Mouse (Mus musculus) ES-Bruce4 (cell line): ENCODE data around the gene Pnpla2. TPM values are rescaled to one million over a fixed set of nuclear protein-coding genes. Genes with fewer than 3 reads are reported as not detected.
A peak's percentile ranks its signal among the peaks of the same experiment; 100 is the strongest.

ENCODE experiments used
- H3K27ac ChIP-seq: 2 replicates; pipeline ENCODE4 v1.5.1; 2012; ENCODE audit warnings: low read length, inconsistent platforms; ENCODE audit not compliant: insufficient read depth
- H3K27me3 ChIP-seq: 2 replicates; pipeline ENCODE4 v1.6.1; 2012; ENCODE audit warnings: mild to moderate bottlenecking, low read length, inconsistent platforms; ENCODE audit not compliant: control insufficient read depth, poor library complexity, insufficient read depth, severe bottlenecking
- H3K36me3 ChIP-seq: 2 replicates; pipeline ENCODE4 v1.6.1; 2012; ENCODE audit warnings: inconsistent platforms, mild to moderate bottlenecking, low read length, moderate library complexity; ENCODE audit not compliant: control insufficient read depth, poor library complexity, insufficient read depth, severe bottlenecking
- H3K4me1 ChIP-seq: one replicate; pipeline ENCODE4 v1.8.1; 2011; ENCODE audit warnings: low read length; ENCODE audit not compliant: control insufficient read depth, insufficient read depth
- H3K4me3 ChIP-seq: 2 replicates; pipeline ENCODE4 v1.5.1; 2011; ENCODE audit warnings: low read depth, mild to moderate bottlenecking, low read length
- H3K9ac ChIP-seq: 2 replicates; pipeline ENCODE4 v1.6.1; 2012; ENCODE audit warnings: low read depth, mild to moderate bottlenecking, inconsistent platforms; ENCODE audit not compliant: poor library complexity, severe bottlenecking
- H3K9me3 ChIP-seq: replicated peaks from 2 replicates; pipeline ENCODE4 v1.6.1; 2012; ENCODE audit warnings: mild to moderate bottlenecking, low read length, inconsistent platforms; ENCODE audit not compliant: control insufficient read depth, poor library complexity, insufficient read depth, severe bottlenecking
- CTCF ChIP-seq: IDR thresholded peaks from one replicate; pipeline ENCODE4 v1.8.1; 2011; ENCODE audit warnings: low read depth, low read length
- EP300 ChIP-seq: IDR thresholded peaks from 2 replicates; pipeline ENCODE4 v1.6.1; 2011; ENCODE audit warnings: low read depth, low read length; ENCODE audit not compliant: insufficient read depth
- POLR2A ChIP-seq: IDR thresholded peaks from one replicate; pipeline ENCODE4 v1.8.1; 2011; ENCODE audit warnings: low read length; ENCODE audit not compliant: insufficient read depth
- polyA plus RNA-seq: library from polyadenylated mRNA; stranded (reverse); fragments of >200 nt; gene quantifications from 2 replicates; pipeline ENCODE4 v1.2.4, GENCODE M21; 2011; ENCODE audit warnings: low read depth; ENCODE audit not compliant: missing spikeins, insufficient read depth, insufficient read length

The Pnpla2 gene
- polyA plus RNA-seq, 1 experiment, result 33.3 TPM

DNA sequence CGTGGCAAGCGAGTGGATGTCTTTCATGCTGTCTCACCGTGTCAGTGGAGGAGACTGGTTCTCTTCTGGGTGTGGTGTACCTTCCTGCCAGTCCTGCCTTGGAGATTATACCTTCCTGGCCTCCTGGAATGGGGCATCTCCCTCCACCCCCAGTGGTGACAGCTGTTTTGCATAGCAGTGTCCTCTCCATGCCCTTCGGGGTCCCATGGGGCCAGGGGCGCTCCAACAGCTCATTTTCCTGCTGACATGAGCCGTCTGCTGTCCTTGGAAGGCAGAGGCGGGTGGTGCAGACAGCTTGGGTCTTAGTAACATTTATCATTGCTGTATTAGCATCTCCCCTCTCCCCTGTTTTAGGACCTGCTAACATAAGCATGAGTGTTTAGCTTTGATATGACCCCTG is 32.1 kb downstream of the Pnpla2 start:
- Histone ChIP-seq H3K9me3 (no peaks in the 10 kb centered on the region), H3K36me3 (no peaks in the 10 kb centered on the region), H3K27ac (no peak overlapping the region), H3K4me1 (peaks cover 5% of the 10 kb centered on the region), H3K9ac (no peak overlapping the region), H3K27me3 (no peaks in the 10 kb centered on the region), H3K4me3 (no peak overlapping the region)
- TF ChIP-seq CTCF (no peak), EP300 (no peak), POLR2A (no peak)

DNA sequence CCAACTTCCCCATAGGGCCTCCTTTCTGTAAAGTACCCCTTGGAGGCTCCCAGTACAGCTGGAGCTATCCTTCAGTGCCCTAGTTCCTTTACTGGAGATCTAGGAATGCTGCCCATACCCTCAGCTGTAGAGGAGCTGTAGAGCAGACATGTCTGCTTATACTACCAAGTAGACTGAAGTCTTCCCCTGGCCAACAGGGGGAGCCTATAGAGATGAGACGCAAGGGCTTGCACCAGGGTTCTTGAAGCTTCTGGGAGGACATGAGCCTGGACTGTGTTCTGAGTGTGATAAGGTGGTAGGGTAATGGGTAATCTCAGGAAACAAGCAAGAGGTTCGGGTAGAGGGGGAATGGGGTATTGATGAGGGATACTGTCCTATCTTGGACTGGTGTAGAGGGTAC is 36.2 kb downstream of the Pnpla2 start:
- H3K27ac ChIP-seq, result no peak overlapping the region
- no peak overlapping the region for H3K4me3 ChIP-seq
- no peaks in the 10 kb centered on the region for H3K27me3 ChIP-seq
- H3K4me1 ChIP-seq, result no peaks in the 10 kb centered on the region
- TF ChIP-seq POLR2A, result no peak
- no peak for TF ChIP-seq EP300
- TF ChIP-seq CTCF, result peak; percentile 23
- no peak overlapping the region for H3K9ac ChIP-seq
- H3K36me3 ChIP-seq, result no peaks in the 10 kb centered on the region
- H3K9me3 ChIP-seq, result no peaks in the 10 kb centered on the region

DNA sequence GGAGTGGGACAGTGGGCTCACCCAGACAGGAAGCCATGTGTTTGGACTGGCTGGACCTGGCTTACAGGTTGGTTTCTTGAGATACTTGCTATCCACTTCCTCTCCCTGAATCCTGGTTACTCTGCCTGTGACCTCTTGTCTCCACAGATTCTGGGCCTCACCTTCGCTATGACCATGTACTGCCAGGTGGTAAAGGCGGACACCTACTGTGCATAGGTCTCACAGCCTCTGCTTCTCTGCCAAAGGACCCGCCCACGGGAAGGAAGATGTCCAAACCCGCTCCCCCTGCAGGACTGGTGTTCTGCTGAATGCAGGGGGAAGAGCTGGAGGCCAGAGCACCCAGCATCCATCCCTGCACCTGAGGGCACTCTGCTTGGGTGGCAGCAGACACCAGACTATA is 37.7 kb downstream of the Pnpla2 start:
- Histone ChIP-seq H3K27ac (no peak overlapping the region), H3K9ac (no peak overlapping the region), H3K4me1 (no peaks in the 10 kb centered on the region), H3K27me3 (no peaks in the 10 kb centered on the region), H3K4me3 (no peak overlapping the region), H3K9me3 (no peaks in the 10 kb centered on the region), H3K36me3 (no peaks in the 10 kb centered on the region)
- TF ChIP-seq CTCF (no peak), POLR2A (no peak), EP300 (no peak)

DNA sequence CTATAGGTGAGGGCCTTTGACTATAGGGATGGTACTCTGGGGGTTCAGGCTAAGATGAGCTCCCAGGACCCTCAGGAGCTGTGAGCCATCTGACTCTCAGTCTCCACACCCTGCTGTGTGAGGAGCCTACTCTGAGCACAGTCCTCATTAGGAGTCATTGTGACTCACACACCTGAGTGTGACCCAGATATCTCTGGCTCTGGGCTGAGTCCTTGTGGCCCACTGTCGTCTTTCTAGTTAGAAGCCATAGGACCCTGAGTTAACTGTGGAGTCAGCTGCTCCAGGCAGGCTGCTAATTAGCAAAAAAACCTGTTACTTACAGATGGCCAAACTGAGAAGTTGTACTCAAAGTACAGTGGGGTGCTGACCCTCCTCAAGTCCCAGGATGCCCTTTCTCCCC is 38.7 kb downstream of the Pnpla2 start:
- H3K9me3 ChIP-seq, result no peaks in the 10 kb centered on the region
- TF ChIP-seq POLR2A, result no peak
- TF ChIP-seq CTCF, result no peak
- TF ChIP-seq EP300, result no peak
- no peaks in the 10 kb centered on the region for H3K4me1 ChIP-seq
- no peaks in the 10 kb centered on the region for H3K36me3 ChIP-seq
- H3K27me3 ChIP-seq, result no peaks in the 10 kb centered on the region
- no peak overlapping the region for H3K27ac ChIP-seq
- no peak overlapping the region for H3K4me3 ChIP-seq
- no peak overlapping the region for H3K9ac ChIP-seq

DNA sequence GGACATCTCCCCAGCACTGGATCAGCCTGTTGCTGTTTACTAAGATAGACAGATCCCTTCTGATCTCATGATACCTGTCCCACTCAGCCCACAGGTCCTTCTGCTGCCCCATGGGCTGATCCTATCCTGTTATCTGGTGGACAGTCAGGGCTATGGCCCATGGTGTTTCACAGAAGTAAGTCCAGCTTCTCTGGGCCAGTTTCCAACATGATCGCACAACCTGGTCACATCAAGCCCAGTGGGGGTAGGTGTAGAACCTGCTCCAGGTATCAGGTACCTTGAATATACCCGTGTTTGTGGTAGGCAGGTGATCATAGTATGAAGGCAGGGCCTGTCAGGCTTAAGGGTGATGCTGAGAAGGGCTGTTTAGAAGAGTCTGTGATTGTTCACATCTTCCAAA is 40.4 kb downstream of the Pnpla2 start:
- Histone ChIP-seq H3K27me3 (no peaks in the 10 kb centered on the region), H3K36me3 (no peaks in the 10 kb centered on the region)

DNA sequence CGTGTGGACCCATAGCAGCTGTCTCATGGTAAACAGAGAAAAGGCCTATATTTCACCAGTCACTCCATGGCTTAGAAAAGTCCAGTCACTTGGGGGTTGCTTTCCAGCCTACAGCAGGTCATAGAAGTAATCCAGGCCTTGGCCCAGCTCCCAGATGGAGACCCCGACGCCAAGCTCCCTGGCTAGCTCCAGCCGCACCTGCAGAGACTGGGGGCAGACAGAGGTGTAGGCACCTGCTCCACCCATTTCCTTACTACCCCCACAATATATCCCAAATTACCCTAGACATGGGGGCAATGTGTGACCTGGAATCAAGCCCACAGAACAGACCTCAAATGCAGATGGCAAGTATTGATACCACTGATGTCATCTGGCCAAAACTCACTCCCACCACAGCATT is 40.9 kb downstream of the Pnpla2 start:
- H3K4me1 ChIP-seq, result no peaks in the 10 kb centered on the region
- no peaks in the 10 kb centered on the region for H3K27me3 ChIP-seq
- H3K27ac ChIP-seq, result no peak overlapping the region
- TF ChIP-seq EP300 (no peak), POLR2A (no peak), CTCF (no peak)
- H3K36me3 ChIP-seq, result no peaks in the 10 kb centered on the region
- H3K4me3 ChIP-seq, result no peak overlapping the region
- no peaks in the 10 kb centered on the region for H3K9me3 ChIP-seq
- no peak overlapping the region for H3K9ac ChIP-seq

More for the DNA sequence above, 40.4 kb downstream of the Pnpla2 start:
- TF ChIP-seq POLR2A (no peak), CTCF (no peak), EP300 (no peak)
- H3K9ac ChIP-seq, result no peak overlapping the region
- no peak overlapping the region for H3K27ac ChIP-seq
- no peaks in the 10 kb centered on the region for H3K4me1 ChIP-seq
- H3K9me3 ChIP-seq, result no peaks in the 10 kb centered on the region
- H3K4me3 ChIP-seq, result no peak overlapping the region
